Mouse (Mus musculus): ENCODE data around the gene Nrarp. TPM values are rescaled to one million over a fixed set of nuclear protein-coding genes. Genes with fewer than 3 reads are reported as not detected.

The Nrarp gene
- polyA plus RNA-seq, 1 experiment from 2014 or later: 11.0 TPM

DNA sequence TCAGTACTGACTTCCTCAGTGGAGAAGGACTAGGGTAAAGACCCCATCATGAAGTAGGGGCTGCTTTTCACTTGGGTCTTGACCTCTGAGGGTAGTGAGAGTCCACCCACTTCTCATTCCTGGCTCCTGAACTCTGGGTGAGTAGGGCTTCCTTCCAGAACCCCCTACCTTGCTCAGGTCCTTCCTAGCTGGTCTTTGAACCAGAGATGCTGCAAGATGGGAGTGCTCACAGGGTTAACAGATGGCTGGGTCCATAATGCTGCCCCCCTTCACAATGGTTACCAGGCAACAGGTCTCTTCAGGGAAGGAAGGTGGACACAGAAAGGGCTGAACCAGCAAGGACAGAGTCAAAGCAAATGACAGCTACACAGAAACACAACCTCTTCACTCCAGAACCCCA lies 37.9 kb downstream of the Nrarp start, which contains the start of gene Fam166a:
TSS of gene Fam166a (plus strand) at position 301 of the 400 bp plus-strand sequence.
- H3K27me3 ChIP-seq (replicated peaks; ENCODE audit: control insufficient read depth, insufficient read depth, low read length): no peaks in the 10 kb centered on the region
- H3K4me3 ChIP-seq (ENCODE audit: low read length): no peak within 1 kb of the TSS
- H3K4me1 ChIP-seq (ENCODE audit: control insufficient read depth, insufficient read depth, low read length): peaks cover 13% of the 10 kb centered on the region; the same call in 1 of the 2 replicates
- 0 out of 2 replicates have a peak, but pooled peaks cover 4% of the 10 kb centered on the region for H3K36me3 ChIP-seq (ENCODE audit: control insufficient read depth, insufficient read depth, low read length)
- H3K9me3 ChIP-seq (ENCODE audit: control insufficient read depth, low read length): no peaks in the 10 kb centered on the region
- ATAC-seq: no peak
- no peak within 1 kb of the TSS for H3K9ac ChIP-seq (ENCODE audit: low read depth, low read length)
- no peak within 1 kb of the TSS for H3K4me2 ChIP-seq (ENCODE audit: low read depth, low read length)
- no peak within 1 kb of the TSS for H3K27ac ChIP-seq (ENCODE audit: low read length)

GRCm38 (mm10) chr2:25221331-25221772 lies 40.8 kb downstream of the Nrarp start:
- no peak overlapping the region for H3K9ac ChIP-seq (ENCODE audit: low read depth, low read length)
- no peak overlapping the region for H3K4me2 ChIP-seq (ENCODE audit: low read depth, low read length)
- ATAC-seq: no peak
- H3K4me3 ChIP-seq (ENCODE audit: low read length): no peak overlapping the region
- peaks cover 20% of the 10 kb centered on the region for H3K4me1 ChIP-seq (ENCODE audit: control insufficient read depth, insufficient read depth, low read length)
- no peak overlapping the region for H3K27ac ChIP-seq (ENCODE audit: low read length)
- 0 out of 2 replicates have a peak, but pooled peaks cover 4% of the 10 kb centered on the region for H3K36me3 ChIP-seq (ENCODE audit: control insufficient read depth, insufficient read depth, low read length)
- 67% methylated on average over 5 of the region's 5 CpGs for WGBS
- no peaks in the 10 kb centered on the region for H3K9me3 ChIP-seq (ENCODE audit: control insufficient read depth, low read length)
- no peaks in the 10 kb centered on the region for H3K27me3 ChIP-seq (replicated peaks; ENCODE audit: control insufficient read depth, insufficient read depth, low read length)

GRCm38 (mm10) chr2:25223681-25224491 lies 43.3 kb downstream of the Nrarp start:
- Histone ChIP-seq H3K9me3 (ENCODE audit: control insufficient read depth, low read length) (no peaks in the 10 kb centered on the region), H3K27me3 (replicated peaks; ENCODE audit: control insufficient read depth, insufficient read depth, low read length) (no peaks in the 10 kb centered on the region), H3K4me2 (ENCODE audit: low read depth, low read length) (peak overlapping the region; percentile 73), H3K4me1 (ENCODE audit: control insufficient read depth, insufficient read depth, low read length) (peaks cover 29% of the 10 kb centered on the region), H3K4me3 (ENCODE audit: low read length) (peak overlapping the region; percentile 86), H3K9ac (ENCODE audit: low read depth, low read length) (peak overlapping the region; percentile 89), H3K36me3 (ENCODE audit: control insufficient read depth, insufficient read depth, low read length) (0 out of 2 replicates have a peak, but pooled peaks cover 4% of the 10 kb centered on the region), H3K27ac (ENCODE audit: low read length) (peak overlapping the region; percentile 98)
- peak; percentile 69 for ATAC-seq
- 1% methylated on average over 50 of the region's 53 CpGs for WGBS

GRCm38 (mm10) chr2:25224492-25224765 lies 43.9 kb downstream of the Nrarp start, which contains the start of gene Tubb4b:
Gene Tubb4b, minus strand, starts transcription at chr2:25224702.
- Histone ChIP-seq H3K36me3 (ENCODE audit: control insufficient read depth, insufficient read depth, low read length) (0 out of 2 replicates have a peak, but pooled peaks cover 4% of the 10 kb centered on the region), H3K4me2 (ENCODE audit: low read depth, low read length) (peak within 1 kb of the TSS; percentile 73), H3K9ac (ENCODE audit: low read depth, low read length) (peak within 1 kb of the TSS; percentile 89), H3K27me3 (replicated peaks; ENCODE audit: control insufficient read depth, insufficient read depth, low read length) (no peaks in the 10 kb centered on the region), H3K4me1 (ENCODE audit: control insufficient read depth, insufficient read depth, low read length) (peaks cover 34% of the 10 kb centered on the region), H3K4me3 (ENCODE audit: low read length) (peak within 1 kb of the TSS; percentile 86), H3K27ac (ENCODE audit: low read length) (peak within 1 kb of the TSS; percentile 99), H3K9me3 (ENCODE audit: control insufficient read depth, low read length) (no peaks in the 10 kb centered on the region)
- no peak for ATAC-seq
- WGBS: under 1% methylated on average over 17 of the region's 17 CpGs

DNA sequence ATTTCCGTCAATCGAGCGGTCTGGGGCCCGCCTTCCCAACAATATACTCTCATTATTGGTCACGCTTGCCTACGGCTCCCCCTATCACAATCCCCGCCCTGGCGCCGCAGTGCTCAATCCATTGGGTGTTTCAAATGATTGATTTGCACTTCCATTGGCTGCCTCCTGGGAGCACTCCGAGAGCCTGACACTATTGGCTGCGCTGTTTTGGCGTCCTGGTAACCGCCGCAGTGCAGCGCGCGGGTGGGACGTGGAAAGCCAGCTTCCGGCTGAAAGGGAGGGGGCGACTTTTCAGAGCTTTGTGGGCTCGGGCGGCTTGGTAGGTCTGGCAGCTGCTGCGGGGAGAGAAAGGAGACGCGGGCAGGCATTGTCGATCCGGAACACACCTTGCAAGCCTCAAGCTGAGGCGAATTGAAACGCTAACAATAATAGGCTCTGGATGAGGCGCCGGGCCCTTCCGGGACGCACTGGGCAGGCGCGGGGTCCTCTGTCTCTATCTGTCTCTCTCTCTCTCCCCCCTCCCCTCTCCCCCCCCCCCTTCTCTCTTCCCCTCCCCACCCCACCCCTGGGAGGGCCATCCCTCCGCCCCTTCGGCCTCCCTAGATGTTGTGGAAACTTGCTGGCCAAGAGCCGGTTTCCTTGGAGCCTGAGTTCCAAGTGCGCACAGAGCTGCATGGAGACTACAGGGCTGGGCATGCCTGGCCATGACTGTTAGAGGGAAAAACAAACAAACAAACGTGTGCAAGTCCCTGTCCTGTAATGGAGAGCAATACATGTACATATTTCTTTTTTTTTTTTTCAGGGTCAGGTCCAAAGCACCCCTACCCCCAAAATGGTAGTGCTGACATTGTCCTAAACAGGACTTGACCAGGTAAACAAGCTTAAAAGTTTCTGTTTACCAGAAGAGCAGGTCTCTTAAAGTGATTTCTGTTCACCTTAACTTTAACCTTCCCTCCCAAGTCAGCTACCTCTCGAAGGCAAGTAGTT lies 44.5 kb downstream of the Nrarp start:
- no peaks in the 10 kb centered on the region for H3K9me3 ChIP-seq (ENCODE audit: control insufficient read depth, low read length)
- no peaks in the 10 kb centered on the region for H3K27me3 ChIP-seq (replicated peaks; ENCODE audit: control insufficient read depth, insufficient read depth, low read length)
- WGBS: 2% methylated on average over 41 of the region's 41 CpGs
- peak; percentile 94 for ATAC-seq
- 0 out of 2 replicates have a peak, but pooled peaks cover 4% of the 10 kb centered on the region for H3K36me3 ChIP-seq (ENCODE audit: control insufficient read depth, insufficient read depth, low read length)
- peak overlapping the region; percentile 76 for H3K9ac ChIP-seq (ENCODE audit: low read depth, low read length)
- H3K4me2 ChIP-seq (ENCODE audit: low read depth, low read length): peak overlapping the region; percentile 56
- peaks cover 34% of the 10 kb centered on the region for H3K4me1 ChIP-seq (ENCODE audit: control insufficient read depth, insufficient read depth, low read length)
- H3K4me3 ChIP-seq (ENCODE audit: low read length): peak overlapping the region; percentile 65
- peak overlapping the region; percentile 99 for H3K27ac ChIP-seq (ENCODE audit: low read length)

GRCm38 (mm10) chr2:25225811-25226379 lies 45.3 kb downstream of the Nrarp start:
- Histone ChIP-seq H3K36me3 (ENCODE audit: control insufficient read depth, insufficient read depth, low read length) (0 out of 2 replicates have a peak, but pooled peaks cover 4% of the 10 kb centered on the region), H3K4me3 (ENCODE audit: low read length) (peak overlapping the region; percentile 65), H3K9ac (ENCODE audit: low read depth, low read length) (peak overlapping the region; percentile 76), H3K9me3 (ENCODE audit: control insufficient read depth, low read length) (no peaks in the 10 kb centered on the region), H3K4me2 (ENCODE audit: low read depth, low read length) (peak overlapping the region; percentile 56), H3K4me1 (ENCODE audit: control insufficient read depth, insufficient read depth, low read length) (peaks cover 34% of the 10 kb centered on the region), H3K27ac (ENCODE audit: low read length) (peak overlapping the region; percentile 99), H3K27me3 (replicated peaks; ENCODE audit: control insufficient read depth, insufficient read depth, low read length) (no peaks in the 10 kb centered on the region)
- ATAC-seq: no peak
- WGBS: 75% methylated on average over 8 of the region's 8 CpGs

DNA sequence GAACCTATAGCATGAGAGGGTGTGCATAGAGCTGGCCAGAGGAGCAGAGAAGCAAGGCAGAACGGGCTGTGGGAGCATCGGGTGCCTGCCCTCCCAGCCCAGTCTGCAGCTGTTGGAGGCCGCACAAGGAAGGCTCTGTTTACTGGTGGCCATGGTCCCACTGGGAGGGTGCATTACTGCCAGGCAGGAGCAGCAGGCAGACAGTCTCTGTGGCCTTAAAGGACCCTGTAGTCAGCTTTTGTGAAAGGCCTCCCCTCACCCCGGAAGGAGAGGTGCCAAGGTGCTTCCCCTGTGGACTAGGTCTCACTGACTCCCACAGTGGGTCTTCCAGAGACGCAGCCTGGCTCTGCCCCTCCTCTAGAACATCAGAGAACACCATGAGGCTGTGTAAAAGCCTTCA lies 46.3 kb downstream of the Nrarp start:
- Histone ChIP-seq H3K4me2 (ENCODE audit: low read depth, low read length) (no peak overlapping the region), H3K27me3 (replicated peaks; ENCODE audit: control insufficient read depth, insufficient read depth, low read length) (no peaks in the 10 kb centered on the region), H3K9ac (ENCODE audit: low read depth, low read length) (no peak overlapping the region), H3K4me3 (ENCODE audit: low read length) (no peak overlapping the region), H3K27ac (ENCODE audit: low read length) (no peak overlapping the region), H3K4me1 (ENCODE audit: control insufficient read depth, insufficient read depth, low read length) (peaks cover 28% of the 10 kb centered on the region), H3K36me3 (ENCODE audit: control insufficient read depth, insufficient read depth, low read length) (0 out of 2 replicates have a peak, but pooled peaks cover under 1% of the 10 kb centered on the region), H3K9me3 (ENCODE audit: control insufficient read depth, low read length) (no peaks in the 10 kb centered on the region)
- no peak for ATAC-seq
- WGBS: 79% methylated on average over 5 of the region's 5 CpGs

GRCm38 (mm10) chr2:25227406-25227805 lies 46.8 kb downstream of the Nrarp start:
- no peak overlapping the region for H3K27ac ChIP-seq (ENCODE audit: low read length)
- H3K9ac ChIP-seq (ENCODE audit: low read depth, low read length): no peak overlapping the region
- H3K27me3 ChIP-seq (replicated peaks; ENCODE audit: control insufficient read depth, insufficient read depth, low read length): no peaks in the 10 kb centered on the region
- H3K9me3 ChIP-seq (ENCODE audit: control insufficient read depth, low read length): no peaks in the 10 kb centered on the region
- 87% methylated on average over 4 of the region's 4 CpGs for WGBS
- no peaks in the 10 kb centered on the region for H3K36me3 ChIP-seq (ENCODE audit: control insufficient read depth, insufficient read depth, low read length)
- ATAC-seq: no peak
- no peak overlapping the region for H3K4me3 ChIP-seq (ENCODE audit: low read length)
- H3K4me2 ChIP-seq (ENCODE audit: low read depth, low read length): no peak overlapping the region
- H3K4me1 ChIP-seq (ENCODE audit: control insufficient read depth, insufficient read depth, low read length): peaks cover 27% of the 10 kb centered on the region

Measured in intestine, embryonic 16.5 days (tissue).